Mouse (Mus musculus): ENCODE data around the gene Lrrc75b.

DNA sequence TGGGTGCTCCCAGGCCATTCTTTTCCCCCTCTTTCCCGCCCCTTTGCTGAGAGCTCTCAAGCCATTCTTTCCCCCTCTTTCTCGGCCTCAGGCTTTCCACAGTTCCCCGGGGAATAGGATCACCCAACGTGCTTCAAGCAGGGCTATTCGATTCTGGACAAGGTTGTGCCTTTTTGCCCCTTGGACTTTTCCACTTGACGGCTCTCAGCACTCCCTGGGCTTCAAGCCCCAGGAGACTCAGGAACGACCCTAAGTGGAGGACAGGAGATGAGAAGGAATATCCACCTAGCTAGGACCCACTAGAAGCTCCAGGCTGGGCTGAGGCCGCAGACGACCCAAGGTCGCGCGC lies 43.4 kb downstream of the Lrrc75b start:
- no peak for TF ChIP-seq POLR2A (IDR thresholded peaks at IDR 0.05; ENCODE audit: low read depth, low read length)
- TF ChIP-seq CTCF (conservative IDR thresholded peaks at IDR 0.05; ENCODE audit: insufficient read depth, insufficient read length, low read depth, low read length) = no peak

Measured in kidney, adult 2 months (tissue).